Mouse (Mus musculus) brain, adult 2 months (tissue): ENCODE results near the gene Gm13083.
"Not testable (repeated sequence)": the region's sequence is repeated elsewhere in the genome, so short reads cannot be mapped to it uniquely, and the experiment has no call there.

ENCODE experiments used
- DNase-seq: peaks from one replicate; pipeline ENCODE4 v3.0.0; 2011; ENCODE audit warnings: low read depth, low spot score

The Gm13083 gene

GRCm38 (mm10) chr4:143614703-143615102 is at the start of gene Gm13083:
Gm13083 (plus strand) TSS chr4:143615003.
- not testable (repeated sequence) for DNase-seq

GRCm38 (mm10) chr4:143611927-143612326 is 2.9 kb upstream of the Gm13083 start:
- not testable (repeated sequence) for DNase-seq

GRCm38 (mm10) chr4:143618101-143618500 is 3.3 kb downstream of the Gm13083 start:
- not testable (repeated sequence) for DNase-seq

GRCm38 (mm10) chr4:143657146-143657545 is 42.3 kb downstream of the Gm13083 start, which contains the start of gene Gm13088:
Gm13088 (minus strand) TSS chr4:143657246.
- DNase-seq = not testable (repeated sequence)
